Mouse (Mus musculus) midbrain, postnatal 0 days (tissue): ENCODE results near the gene Zfp78. TPM values are rescaled to one million over a fixed set of nuclear protein-coding genes. Genes with fewer than 3 reads are reported as not detected.

ENCODE experiments used
- ATAC-seq: fragments of 200-750 bp; cut with Nextera tagmentation; 2 replicates; pipeline ENCODE4 v1.8.0; 2017; ENCODE audit warnings: moderate number of reproducible peaks, mild to moderate bottlenecking, moderate TSS enrichment, moderate library complexity; ENCODE audit not compliant: low FRiP score
- DNase-seq: peaks from one replicate; pipeline ENCODE4 v3.0.0-alpha.2; 2015; ENCODE audit warnings: low spot score
- H3K27ac ChIP-seq: fragments of 300-500 bp; sonication (generic); 2 replicates; pipeline ENCODE4 v1.5.1; 2014; ENCODE audit warnings: low read depth, mild to moderate bottlenecking, low read length, mixed read lengths
- H3K27me3 ChIP-seq: fragments of 300-500 bp; sonication (generic); 2 replicates; pipeline ENCODE4 v1.6.1; 2014; ENCODE audit warnings: low read length, control low read depth, mixed read lengths; ENCODE audit not compliant: insufficient read depth
- H3K36me3 ChIP-seq: fragments of 300-500 bp; sonication (generic); 2 replicates; pipeline ENCODE4 v1.6.1; 2014; ENCODE audit warnings: low read length, control low read depth, mixed read lengths; ENCODE audit not compliant: insufficient read depth
- H3K4me1 ChIP-seq: fragments of 300-500 bp; sonication (generic); 2 replicates; pipeline ENCODE4 v1.6.1; 2014; ENCODE audit warnings: mild to moderate bottlenecking, control low read depth, antibody characterized with exemption, low read length, mixed read lengths; ENCODE audit not compliant: insufficient read depth
- H3K4me2 ChIP-seq: fragments of 300-500 bp; sonication (generic); 2 replicates; pipeline ENCODE4 v1.6.1; 2014; ENCODE audit warnings: low read depth, mild to moderate bottlenecking, low read length, mixed read lengths; ENCODE audit not compliant: poor library complexity, severe bottlenecking
- H3K4me3 ChIP-seq: fragments of 300-500 bp; sonication (generic); 2 replicates; pipeline ENCODE4 v1.5.1; 2014; ENCODE audit warnings: low read depth, mild to moderate bottlenecking, low read length, moderate library complexity
- H3K9ac ChIP-seq: fragments of 300-500 bp; sonication (generic); replicated peaks from 2 replicates; pipeline ENCODE4 v1.6.1; 2014; ENCODE audit warnings: mild to moderate bottlenecking, low read length, moderate library complexity, mixed read lengths; ENCODE audit not compliant: poor library complexity, severe bottlenecking
- H3K9me3 ChIP-seq: fragments of 300-500 bp; sonication (generic); 2 replicates; pipeline ENCODE4 v1.6.1; 2016; ENCODE audit warnings: low read length, control low read depth
- CTCF ChIP-seq: IDR thresholded peaks from 2 replicates; pipeline ENCODE4 v1.5.1; 2016; ENCODE audit warnings: antibody characterized with exemption, mild to moderate bottlenecking
- WGBS: fragments of 180-500 bp; shearing (Covaris S2); extraction: QIAGEN DNeasy Blood & Tissue Kit; methylation state at CpG from one replicate; pipeline ENCODE4 v1.1.7; 2014; 5-methylcytosine and 5-hydroxymethylcytosine counted together
- polyA plus RNA-seq: library from polyadenylated mRNA; unstranded; fragments of >200 nt; fragmentation: Nextera tagmentation; extraction: Ambion mirVana; gene quantifications from 2 replicates; pipeline ENCODE4 v1.2.1, GENCODE M21; 2015
- total RNA-seq: library from RNA; depleted of rRNA; stranded (reverse); fragments of >200 nt; gene quantifications from 2 replicates; pipeline ENCODE4 v1.2.3, GENCODE M21; 2014; rRNA removed

Zfp78 gene
- total and polyA plus RNA-seq, 2 experiments from 2014 or later = 2.6 to 3.3 TPM

GRCm38 (mm10) chr7:6419894-6420293 lies 56.8 kb downstream of the Zfp78 start:
- Histone ChIP-seq H3K27me3 (no peaks in the 10 kb centered on the region), H3K4me3 (no peak overlapping the region), H3K9me3 (no peaks in the 10 kb centered on the region), H3K27ac (no peak overlapping the region), H3K4me1 (no peaks in the 10 kb centered on the region), H3K36me3 (no peaks in the 10 kb centered on the region), H3K9ac (no peak overlapping the region), H3K4me2 (no peak overlapping the region)
- ATAC-seq = no peak
- no peak for TF ChIP-seq CTCF
- 79% methylated on average over 6 of the region's 6 CpGs for WGBS
- DNase-seq = no peak

GRCm38 (mm10) chr7:6429381-6429780 lies 66.3 kb downstream of the Zfp78 start:
- Histone ChIP-seq H3K9me3 (peaks cover 5% of the 10 kb centered on the region; the same call in 1 of the 2 replicates), H3K36me3 (peaks cover 13% of the 10 kb centered on the region; the same call in 1 of the 2 replicates), H3K4me3 (no peak overlapping the region), H3K27me3 (no peaks in the 10 kb centered on the region), H3K4me2 (no peak overlapping the region), H3K27ac (no peak overlapping the region), H3K4me1 (no peaks in the 10 kb centered on the region), H3K9ac (no peak overlapping the region)
- ATAC-seq = no peak
- TF ChIP-seq CTCF = peak; percentile 37
- no peak for DNase-seq
- 82% methylated on average over 3 of the region's 3 CpGs for WGBS

- peak; percentile 54 for TF ChIP-seq CTCF
Observed at GRCm38 (mm10) chr7:6430342-6430741, 67.3 kb downstream of the Zfp78 start.

More at GRCm38 (mm10) chr7:6430342-6430741, 67.3 kb downstream of the Zfp78 start:
- H3K27ac ChIP-seq = no peak overlapping the region
- no peaks in the 10 kb centered on the region for H3K4me1 ChIP-seq
- H3K27me3 ChIP-seq = no peaks in the 10 kb centered on the region
- no peak for ATAC-seq
- H3K4me2 ChIP-seq = no peak overlapping the region
- DNase-seq = peak; percentile 20
- H3K9me3 ChIP-seq = peaks cover 5% of the 10 kb centered on the region; the same call in 1 of the 2 replicates
- WGBS = 35% methylated on average over 2 of the region's 2 CpGs
- H3K4me3 ChIP-seq = no peak overlapping the region
- peaks cover 13% of the 10 kb centered on the region; the same call in 1 of the 2 replicates for H3K36me3 ChIP-seq
- no peak overlapping the region for H3K9ac ChIP-seq

Other genes starting within 250 kb of the Zfp78 start
- 65.8 and 66.7 TPM in 2 replicates for gene Zfp787, start 207.3 kb upstream of the Zfp78 start, total RNA-seq
- 53.8 and 61.5 TPM in 2 replicates for gene Zfp787, start 207.3 kb upstream of the Zfp78 start, polyA plus RNA-seq
- 86.4 and 92.4 TPM in 2 replicates for gene Zfp444, start 191.1 kb upstream of the Zfp78 start, total RNA-seq
- gene Zfp444, start 191.1 kb upstream of the Zfp78 start, polyA plus RNA-seq = 78.6 and 85.2 TPM in 2 replicates
- not detected in 2 replicates for gene Galp, start 166.2 kb upstream of the Zfp78 start, total RNA-seq
- not detected in 2 replicates for gene Galp, start 166.2 kb upstream of the Zfp78 start, polyA plus RNA-seq
- gene Zscan5b, start 141.0 kb upstream of the Zfp78 start, total RNA-seq = not detected in 2 replicates
- gene Zscan5b, start 141.0 kb upstream of the Zfp78 start, polyA plus RNA-seq = not detected in 2 replicates
- gene Epp13, start 110.6 kb upstream of the Zfp78 start, total RNA-seq = not detected in 2 replicates
- gene Epp13, start 110.6 kb upstream of the Zfp78 start, polyA plus RNA-seq = 0.39 TPM in 1 of 2 replicates, not detected in the other
- 5.2 and 7.1 TPM in 2 replicates for gene Zfp667, start 76.7 kb upstream of the Zfp78 start, total RNA-seq
- 11.0 and 12.4 TPM in 2 replicates for gene Zfp667, start 76.7 kb upstream of the Zfp78 start, polyA plus RNA-seq
- 6.7 and 9.9 TPM in 2 replicates for gene Zfp583, start 32.0 kb upstream of the Zfp78 start, total RNA-seq
- 15.2 and 16.5 TPM in 2 replicates for gene Zfp583, start 32.0 kb upstream of the Zfp78 start, polyA plus RNA-seq
- 3.4 and 5.0 TPM in 2 replicates for gene Gm3854, start 19.5 kb upstream of the Zfp78 start, total RNA-seq
- 4.5 and 5.6 TPM in 2 replicates for gene Gm3854, start 19.5 kb upstream of the Zfp78 start, polyA plus RNA-seq
- gene Zfp28, start 20.0 kb downstream of the Zfp78 start, total RNA-seq = 14.8 and 16.5 TPM in 2 replicates
- gene Zfp28, start 20.0 kb downstream of the Zfp78 start, polyA plus RNA-seq = 16.4 and 19.5 TPM in 2 replicates
- 19.6 and 21.8 TPM in 2 replicates for gene Smim17, start 35.4 kb downstream of the Zfp78 start, total RNA-seq
- gene Smim17, start 35.4 kb downstream of the Zfp78 start, polyA plus RNA-seq = 6.3 and 7.4 TPM in 2 replicates
- 0.47 and 0.77 TPM in 2 replicates for gene Gm20715, start 47.0 kb downstream of the Zfp78 start, total RNA-seq
- gene Gm20715, start 47.0 kb downstream of the Zfp78 start, polyA plus RNA-seq = not detected in 2 replicates
- 0.47 and 5.2 TPM in 2 replicates for gene Olfr1344, start 75.4 kb downstream of the Zfp78 start, total RNA-seq
- 0.28 and 0.36 TPM in 2 replicates for gene Olfr1344, start 75.4 kb downstream of the Zfp78 start, polyA plus RNA-seq
- gene Olfr1336, start 92.9 kb downstream of the Zfp78 start, total RNA-seq = not detected in 2 replicates
- not detected in 2 replicates for gene Olfr1336, start 92.9 kb downstream of the Zfp78 start, polyA plus RNA-seq
- not detected in 2 replicates for gene Olfr1346, start 103.8 kb downstream of the Zfp78 start, total RNA-seq
- gene Olfr1346, start 103.8 kb downstream of the Zfp78 start, polyA plus RNA-seq = not detected in 2 replicates
- gene Olfr5, start 123.7 kb downstream of the Zfp78 start, total RNA-seq = not detected in 2 replicates
- not detected in 2 replicates for gene Olfr5, start 123.7 kb downstream of the Zfp78 start, polyA plus RNA-seq
- not detected in 2 replicates for gene Olfr1347, start 136.5 kb downstream of the Zfp78 start, total RNA-seq
- gene Olfr1347, start 136.5 kb downstream of the Zfp78 start, polyA plus RNA-seq = not detected in 2 replicates
- not detected in 2 replicates for gene Olfr1348, start 145.5 kb downstream of the Zfp78 start, total RNA-seq
- not detected in 2 replicates for gene Olfr1348, start 145.5 kb downstream of the Zfp78 start, polyA plus RNA-seq
- not detected in 2 replicates for gene Olfr1349, start 159.7 kb downstream of the Zfp78 start, total RNA-seq
- gene Olfr1349, start 159.7 kb downstream of the Zfp78 start, polyA plus RNA-seq = not detected in 2 replicates
- gene Olfr1350, start 201.6 kb downstream of the Zfp78 start, total RNA-seq = not detected in 2 replicates
- not detected in 2 replicates for gene Olfr1350, start 201.6 kb downstream of the Zfp78 start, polyA plus RNA-seq